Mouse (Mus musculus) gastrocnemius, postnatal 14 days (tissue): ENCODE measurements around the gene Ak7. TPM values are rescaled to one million over a fixed set of nuclear protein-coding genes. Genes with fewer than 3 reads are reported as not detected.
A peak's percentile ranks its signal among the peaks of the same experiment; 100 is the strongest.

Experiments
- DNase-seq: peaks from one replicate; pipeline ENCODE4 v3.0.0; 2021; ENCODE audit warnings: mixed read lengths
- intact Hi-C: fragments of 180-260 bp; cut with DNase I; formaldehyde crosslinking; loops from one replicate; pipeline ENCODE4 v1.15.1; 2025; ENCODE audit warnings: low total_unique reads
- long read RNA-seq, 2 experiments: library from polyadenylated mRNA; stranded (forward); transcript quantifications; one replicate each; pipeline ENCODE4 v2.0.0; 2021
- total RNA-seq, 2 experiments: library from RNA; stranded (reverse); gene quantifications; 2 replicates each; pipeline ENCODE4 v1.2.3; 2021

Ak7 gene
- total RNA-seq: not detected
- long read RNA-seq, experiment 1: 0 reads
- long read RNA-seq, experiment 2: 0 reads

DNA sequence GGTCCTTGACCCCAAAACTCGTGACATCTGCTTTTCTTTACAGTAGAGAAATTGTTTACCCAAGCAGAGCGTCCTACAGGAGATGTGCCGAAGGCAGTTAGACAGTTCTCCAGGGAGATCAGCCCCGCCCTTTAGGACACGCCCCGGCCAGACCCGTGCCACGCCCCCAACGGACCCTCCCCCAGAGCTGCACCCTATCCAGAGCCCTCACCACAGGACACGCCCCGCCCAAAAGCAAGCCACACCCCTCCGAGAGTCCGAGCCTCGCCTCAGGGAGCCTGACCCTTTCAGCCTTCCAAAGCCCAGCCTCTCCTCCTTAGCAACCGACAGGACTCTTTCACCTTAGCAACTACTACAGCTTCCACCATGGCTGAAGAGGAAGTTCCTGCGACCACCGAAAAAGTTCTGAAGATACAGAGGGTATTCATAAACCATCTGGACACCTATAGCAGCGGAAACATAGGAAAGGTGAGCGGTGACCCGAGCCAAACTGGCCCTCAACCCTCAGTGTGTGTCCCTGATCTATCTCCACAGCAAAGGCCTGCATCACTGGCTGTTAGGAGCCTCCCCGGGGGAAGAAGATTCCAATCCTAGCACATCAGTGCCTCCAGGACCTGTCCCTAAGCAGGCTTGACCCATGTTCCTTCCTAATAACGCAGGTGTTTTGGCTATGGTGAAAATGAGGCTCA is at the start of gene Ak7:
TSS of gene Ak7 (plus strand) at position 178 of the 689 bp plus-strand sequence.
- DNase-seq: peak; percentile 79
- intact Hi-C loops: no loop called here

- no peak for DNase-seq
- intact Hi-C loops: no loop called here
Observed at GRCm38 (mm10) chr12:105676274-105676673, 29.5 kb upstream of the Ak7 start.

DNA sequence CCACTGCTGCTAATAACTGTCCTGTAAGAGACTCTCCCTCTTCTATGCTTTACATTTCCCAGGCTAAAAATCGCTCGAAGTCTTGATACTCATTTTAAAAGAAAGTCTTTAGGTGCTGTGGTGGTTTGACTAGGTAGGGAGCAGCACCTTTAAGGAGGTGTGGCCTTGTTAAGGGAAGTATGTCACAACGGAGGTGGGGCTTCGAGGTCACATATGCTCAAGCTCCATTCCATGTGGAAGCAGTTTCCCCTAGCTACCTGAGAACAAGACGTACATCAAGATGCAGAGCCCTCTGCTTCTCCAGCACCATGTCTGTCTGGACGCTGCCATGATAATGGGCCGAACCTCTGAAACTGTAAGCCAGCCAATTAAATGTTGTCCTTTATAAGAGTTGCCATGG is 27.6 kb upstream of the Ak7 start:
- intact Hi-C loops: no loop called here
- DNase-seq: no peak

- DNase-seq: no peak
- intact Hi-C loops: no loop called here
Observed at GRCm38 (mm10) chr12:105678762-105679161, 27.0 kb upstream of the Ak7 start.

DNA sequence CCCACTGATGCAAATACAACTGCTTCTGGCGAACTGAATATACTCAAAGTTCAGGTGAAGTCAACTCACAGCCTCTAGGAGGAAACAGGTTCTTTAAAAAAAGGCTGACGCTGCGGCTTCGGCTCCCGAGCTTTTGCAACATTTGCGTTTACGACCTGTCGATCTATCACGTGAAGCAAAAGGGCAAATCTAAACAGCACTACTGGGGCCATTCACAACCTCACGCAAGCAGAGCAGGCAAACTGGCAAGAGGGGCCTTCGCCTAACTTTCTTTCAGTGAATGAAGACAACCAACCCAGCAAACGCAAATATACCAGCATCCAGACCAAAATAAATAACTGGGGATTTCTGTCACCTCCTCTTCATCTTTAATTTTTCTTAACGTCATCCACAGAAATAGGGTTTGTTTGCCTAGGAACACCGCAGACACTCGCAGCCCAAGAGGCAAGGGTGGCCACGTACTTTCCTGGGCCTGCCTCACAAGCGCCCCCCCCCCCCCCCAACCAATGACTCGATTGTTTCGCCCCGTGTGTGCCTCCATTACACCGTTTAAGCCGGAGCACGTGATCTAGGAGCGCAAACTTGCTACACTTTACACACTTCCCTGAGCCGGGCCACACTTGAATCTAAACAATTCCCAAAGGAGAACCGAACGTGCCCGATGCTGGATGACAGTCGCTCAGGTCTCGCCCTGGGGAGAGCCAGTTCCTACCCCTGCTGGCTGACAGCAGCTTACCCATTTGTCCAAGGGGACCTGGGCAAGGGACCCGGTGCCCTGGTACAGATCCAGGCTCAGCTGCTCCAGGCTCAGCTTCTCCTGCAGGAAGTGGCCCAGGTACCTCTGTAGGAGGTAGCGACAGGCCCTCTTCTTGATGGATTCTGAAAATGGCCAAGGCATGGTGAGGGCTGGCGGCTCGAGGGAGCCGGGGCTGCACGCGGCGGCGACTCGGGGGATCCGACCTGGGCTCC is 21.6 kb upstream of the Ak7 start, which contains the start of gene Gskip:
TSS of gene Gskip (plus strand) at position 897 of the 969 bp plus-strand sequence.
- intact Hi-C loops: loop anchor here (5.0 to 10.0 kb wide), 2 partner anchors 38 to 91 kb away; no protein-coding TSS in a partner anchor
- DNase-seq: peak; percentile 14

DNA sequence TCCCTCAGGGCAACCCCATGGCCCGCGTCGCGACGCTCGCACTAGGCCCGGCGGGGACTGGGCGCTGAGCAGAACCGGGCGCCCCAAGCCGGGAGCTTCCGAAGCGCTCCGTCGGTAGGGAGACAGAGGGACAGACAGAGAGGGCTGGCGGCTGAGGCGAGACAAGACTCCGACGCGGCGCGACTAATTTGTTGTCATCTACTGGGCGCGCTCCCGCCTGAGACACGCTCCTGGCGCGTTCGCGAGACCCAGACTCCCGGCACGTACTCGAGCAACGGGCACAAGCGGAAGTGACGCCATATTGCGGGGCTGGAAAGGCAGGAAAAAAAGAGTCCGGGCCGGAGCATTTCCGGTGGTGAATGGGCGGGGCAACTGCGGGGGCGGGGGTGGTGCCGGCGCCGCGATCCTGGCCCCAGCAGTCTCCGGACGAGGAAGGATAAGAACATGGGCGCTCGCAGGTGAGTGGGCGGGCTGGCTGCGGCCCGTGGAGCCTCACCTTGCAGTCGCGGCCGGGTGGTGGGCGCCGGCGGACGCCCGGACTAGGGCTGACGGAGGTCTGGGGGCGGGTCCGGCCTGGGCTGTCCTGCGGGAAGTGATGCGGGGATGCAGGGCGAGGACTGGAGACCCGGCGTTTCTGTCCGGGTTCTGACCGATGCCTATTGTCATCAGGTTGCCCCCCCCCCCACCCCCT is 20.6 kb upstream of the Ak7 start, which contains the start of gene Atg2b:
TSS of gene Atg2b (minus strand) at position 211 of the 691 bp plus-strand sequence.
- intact Hi-C loops: loop anchor here (10.0 kb wide), 1 partner anchor 90 kb away; no protein-coding TSS in a partner anchor
- peak; percentile 97 for DNase-seq

DNA sequence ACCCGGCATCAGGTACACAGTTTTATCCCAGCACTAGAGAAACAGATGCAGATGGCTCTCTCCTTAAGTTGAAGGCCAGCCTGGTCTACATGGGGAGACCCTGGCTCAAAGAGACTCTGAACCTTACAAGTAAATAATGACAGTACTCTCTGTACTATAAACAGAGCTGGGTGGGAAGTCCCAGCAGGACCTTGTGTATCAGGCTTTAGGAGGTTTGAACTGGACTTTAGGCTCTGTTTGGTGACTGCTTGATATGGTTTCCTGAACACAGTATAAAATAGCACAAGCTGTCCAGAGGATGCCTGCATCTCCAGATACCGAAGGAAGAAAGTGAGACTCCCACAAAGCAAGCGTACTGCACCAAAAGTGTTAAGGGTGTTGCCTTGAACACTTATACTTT is 19.0 kb upstream of the Ak7 start:
- no peak for DNase-seq
- intact Hi-C loops: loop anchor here (10.0 kb wide), 1 partner anchor 88 kb away; no protein-coding TSS in a partner anchor

DNA sequence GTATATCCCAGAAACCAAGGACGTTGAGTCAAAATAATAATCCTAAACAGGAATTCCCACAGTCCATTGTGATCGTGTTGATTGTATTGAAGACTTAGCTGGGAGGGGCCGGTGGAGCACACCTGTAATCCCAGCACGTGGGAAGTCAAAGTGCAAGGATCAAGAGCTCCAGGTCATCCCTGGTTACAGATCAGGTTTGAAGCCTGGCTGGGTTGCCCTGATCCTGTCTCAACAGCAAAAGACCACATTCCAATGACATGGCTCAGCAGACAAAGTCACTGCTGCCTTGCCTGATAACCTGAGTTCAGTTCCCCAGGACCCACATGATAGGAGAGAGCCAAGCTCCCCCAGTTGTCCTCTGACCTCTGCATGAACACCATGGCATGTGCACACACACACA is 18.4 kb upstream of the Ak7 start:
- intact Hi-C loops: loop anchor here (10.0 kb wide), 1 partner anchor 87 kb away; no protein-coding TSS in a partner anchor
- DNase-seq: no peak

DNA sequence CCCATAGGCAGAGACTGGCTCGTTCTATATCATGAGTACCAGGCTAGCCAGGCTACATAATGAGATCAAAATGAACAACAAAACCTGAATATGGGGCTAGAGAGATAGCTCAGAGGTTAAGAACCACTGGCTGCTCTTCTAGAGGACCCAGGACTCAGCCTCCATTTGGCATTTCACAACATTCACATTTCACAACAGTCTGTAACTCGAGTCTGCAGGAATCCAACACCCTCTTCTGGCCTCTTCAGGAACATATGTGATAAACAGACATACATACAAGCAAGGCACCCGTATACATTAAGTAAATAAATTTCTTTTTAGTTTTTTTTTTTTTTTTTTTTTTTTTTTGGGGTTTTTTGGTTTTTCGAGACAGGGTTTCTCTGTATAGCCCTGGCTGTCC is 17.2 kb upstream of the Ak7 start:
- intact Hi-C loops: loop anchor here (10.0 kb wide), 1 partner anchor 86 kb away; no protein-coding TSS in a partner anchor
- DNase-seq: no peak

DNA sequence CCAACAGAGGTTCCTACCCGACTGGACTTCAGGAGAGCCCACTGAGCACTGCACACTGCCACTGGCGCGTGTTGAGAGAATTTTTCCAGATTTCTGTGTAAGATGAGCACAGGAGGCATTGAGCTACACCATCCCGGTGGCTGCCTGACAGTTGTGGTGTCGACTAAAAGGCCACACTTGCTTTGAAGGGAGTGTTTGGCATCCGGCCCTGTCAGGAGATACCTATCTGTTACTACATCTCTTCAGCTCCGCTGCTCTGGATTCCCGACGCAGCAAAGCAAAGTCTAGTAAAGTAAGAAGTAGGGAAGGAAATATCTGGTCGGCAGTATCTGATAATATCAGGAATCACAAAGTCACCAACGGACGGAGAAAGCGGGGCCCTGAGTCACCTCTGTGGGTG is 16.3 kb upstream of the Ak7 start:
- intact Hi-C loops: loop anchor here (10.0 kb wide), 1 partner anchor 85 kb away; no protein-coding TSS in a partner anchor
- DNase-seq: no peak

DNA sequence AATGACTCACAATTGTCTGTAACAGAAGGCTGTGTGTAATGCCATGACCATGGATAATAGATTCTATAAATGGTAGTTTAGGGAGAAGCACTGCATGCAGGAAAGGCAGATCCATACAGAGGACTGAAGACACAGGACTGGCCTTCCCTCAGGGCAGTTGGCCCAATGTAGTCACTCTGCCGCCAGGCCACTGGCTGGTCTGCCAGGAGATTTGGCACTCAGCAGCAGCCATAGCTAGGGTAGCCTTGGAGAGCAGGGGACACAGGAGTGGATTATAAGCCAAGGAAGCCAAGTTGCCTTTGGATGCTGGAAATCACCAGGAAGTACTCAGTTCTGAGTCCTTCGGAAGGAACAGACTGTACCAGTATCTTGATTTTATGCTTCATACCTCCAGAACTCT is 11.8 kb upstream of the Ak7 start:
- intact Hi-C loops: no loop called here
- DNase-seq: no peak

- intact Hi-C loops: no loop called here
- DNase-seq: no peak
Observed at GRCm38 (mm10) chr12:105695848-105696247, 9.9 kb upstream of the Ak7 start.

DNA sequence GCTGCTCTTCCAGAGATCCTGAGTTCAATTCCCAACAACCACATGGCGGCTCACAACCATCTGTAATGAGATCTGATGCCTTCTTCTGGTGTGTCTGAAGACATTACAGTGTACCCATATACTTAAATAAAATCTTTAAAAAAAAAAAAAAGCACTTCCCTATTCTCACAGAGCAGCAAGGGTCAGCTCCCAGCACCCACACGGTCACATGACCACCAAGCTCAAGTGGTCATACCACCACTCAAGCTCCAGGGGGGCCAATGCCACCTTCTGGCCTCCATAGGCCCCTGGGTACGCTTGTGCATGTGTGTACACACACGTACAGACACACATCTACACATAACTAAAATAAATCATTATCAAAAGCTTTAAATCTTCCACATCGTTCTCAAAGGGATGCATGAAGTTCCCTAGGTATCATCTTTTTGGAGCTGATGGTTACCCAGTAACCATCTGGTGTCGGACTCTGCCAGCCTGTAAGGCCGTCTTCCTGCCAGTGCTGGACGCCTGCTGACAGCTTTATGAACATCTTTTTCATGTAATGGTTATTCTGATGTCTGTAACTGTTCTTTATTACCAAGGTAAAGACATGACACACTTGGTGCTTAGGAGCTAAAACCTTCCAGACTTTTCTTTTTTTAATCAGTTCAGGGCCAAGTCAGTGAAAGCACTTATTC is 8.5 kb upstream of the Ak7 start:
- no peak for DNase-seq

GRCm38 (mm10) chr12:105700433-105700832 is 5.3 kb upstream of the Ak7 start:
- intact Hi-C loops: no loop called here
- DNase-seq: no peak

More for the DNA sequence above, 8.5 kb upstream of the Ak7 start:
- intact Hi-C loops: no loop called here

- DNase-seq: peak; percentile 8
- intact Hi-C loops: no loop called here
Observed at GRCm38 (mm10) chr12:105718616-105719015, 12.8 kb downstream of the Ak7 start.

DNA sequence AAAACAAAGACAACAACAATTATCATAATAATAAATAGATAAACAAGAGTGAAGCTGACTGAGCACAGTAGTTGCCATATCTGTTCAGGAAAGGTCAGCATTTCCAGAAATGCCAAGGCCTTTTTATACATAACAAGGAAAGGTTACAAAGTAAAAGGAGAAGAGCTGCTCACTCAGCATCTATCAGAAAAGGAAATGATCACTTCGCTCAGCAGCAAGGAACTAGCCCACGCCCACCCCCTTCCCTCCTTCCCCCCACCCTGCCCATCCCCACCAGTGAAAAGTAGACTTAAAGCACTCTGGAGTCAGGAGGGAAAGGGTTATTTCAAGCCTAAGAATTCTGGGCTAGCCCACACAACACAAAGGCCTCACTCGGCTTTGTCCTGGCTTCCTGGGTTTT is 14.4 kb downstream of the Ak7 start:
- no peak for DNase-seq
- intact Hi-C loops: loop anchor here (5.0 to 10.0 kb wide), 2 partner anchors 38 to 85 kb away; partner anchors contain the start of gene Gskip

GRCm38 (mm10) chr12:105721452-105722132 is 15.8 kb downstream of the Ak7 start:
- DNase-seq: no peak
- intact Hi-C loops: loop anchor here (5.0 to 10.0 kb wide), 2 partner anchors 39 to 87 kb away; partner anchors contain the start of gene Gskip

GRCm38 (mm10) chr12:105722657-105723056 is 16.9 kb downstream of the Ak7 start:
- intact Hi-C loops: loop anchor here (5.0 to 10.0 kb wide), 2 partner anchors 40 to 88 kb away; partner anchors contain the start of gene Gskip
- no peak for DNase-seq
